Mouse (Mus musculus) frontal cortex, adult (tissue): ENCODE measurements at regions not wholly inside any gene's neighbourhood (a gene's known extent, or its start where the extent isn't known, plus 50 kb on each side); places are given as distances from the start of the nearest gene placed in this dataset.

Source experiments
- ATAC-seq: cut with Nextera tagmentation; 2 replicates; pipeline ENCODE4 v1.9.2; 2017; ENCODE audit warnings: mild to moderate bottlenecking, moderate library complexity, mixed read lengths; ENCODE audit not compliant: low TSS enrichment

DNA sequence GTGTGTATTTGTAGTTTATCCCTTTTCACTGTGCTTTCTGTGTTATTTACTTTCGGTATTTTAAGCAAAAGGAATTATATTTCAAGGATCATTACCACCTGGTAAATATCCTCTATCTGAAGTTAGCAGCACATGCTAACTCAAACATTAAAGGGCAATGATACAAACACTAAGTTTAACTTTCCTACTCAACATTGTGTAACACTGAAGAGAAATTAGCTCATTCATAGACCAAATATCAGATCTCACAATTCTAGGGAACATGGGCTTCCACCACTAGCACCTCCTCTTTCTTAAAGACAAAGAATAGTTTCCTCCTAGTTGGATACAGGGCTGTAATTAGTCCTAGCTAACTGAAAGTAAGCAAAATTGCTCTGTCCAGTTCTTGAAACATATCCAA lies 377.4 kb downstream of the Kcnj2 start:
- no peak for ATAC-seq

DNA sequence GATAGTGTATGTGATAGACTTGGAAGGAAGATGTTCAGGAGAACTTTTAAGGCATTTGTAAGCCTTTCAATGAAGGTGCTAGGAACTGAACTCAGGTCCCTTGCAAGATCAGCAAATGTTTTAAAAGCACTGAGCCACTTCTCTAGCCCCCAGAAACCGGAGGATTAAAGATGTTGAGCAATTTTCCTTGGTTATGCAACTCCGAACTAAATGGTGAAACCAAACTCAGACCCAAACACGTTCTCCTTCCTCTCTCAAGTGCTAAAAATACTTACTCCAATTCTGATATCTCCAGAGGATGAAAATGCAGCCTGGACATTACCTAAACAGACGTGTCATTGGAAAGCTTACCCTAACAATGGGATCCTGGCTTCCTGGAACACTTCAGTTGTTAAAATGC lies 378.8 kb downstream of the Kcnj2 start:
- no peak for ATAC-seq

- peak; percentile 27; the same call in 1 of the 2 replicates for ATAC-seq
Observed at GRCm38 (mm10) chr11:111445764-111446163, 379.8 kb downstream of the Kcnj2 start.

- ATAC-seq: no peak
Observed at GRCm38 (mm10) chr11:111450811-111451494, 385.0 kb downstream of the Kcnj2 start.

GRCm38 (mm10) chr11:111460046-111460445 lies 394.1 kb downstream of the Kcnj2 start:
- no peak for ATAC-seq

GRCm38 (mm10) chr11:111484981-111485380 lies 419.0 kb downstream of the Kcnj2 start:
- ATAC-seq: no peak

DNA sequence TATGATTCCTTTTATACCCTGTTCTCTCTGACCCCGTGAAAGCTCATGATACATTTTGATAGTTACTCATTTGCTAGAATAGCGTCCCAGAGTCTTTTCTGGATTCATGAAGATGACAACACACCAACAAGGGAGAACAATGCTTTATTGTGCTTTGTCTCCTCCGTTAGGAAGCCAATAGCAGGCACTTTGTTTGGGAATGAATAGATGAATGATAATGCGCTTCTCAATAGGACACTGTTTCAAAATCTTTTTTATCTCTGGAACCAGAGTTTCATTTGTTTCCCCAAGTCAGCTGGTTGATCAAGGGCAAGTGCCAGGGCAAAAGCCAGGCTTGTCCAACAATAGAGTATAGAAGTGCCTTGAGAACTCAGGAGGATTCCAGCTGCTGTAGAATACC lies 446.5 kb downstream of the Kcnj2 start:
- peak; percentile 34; the same call in 1 of the 2 replicates for ATAC-seq

DNA sequence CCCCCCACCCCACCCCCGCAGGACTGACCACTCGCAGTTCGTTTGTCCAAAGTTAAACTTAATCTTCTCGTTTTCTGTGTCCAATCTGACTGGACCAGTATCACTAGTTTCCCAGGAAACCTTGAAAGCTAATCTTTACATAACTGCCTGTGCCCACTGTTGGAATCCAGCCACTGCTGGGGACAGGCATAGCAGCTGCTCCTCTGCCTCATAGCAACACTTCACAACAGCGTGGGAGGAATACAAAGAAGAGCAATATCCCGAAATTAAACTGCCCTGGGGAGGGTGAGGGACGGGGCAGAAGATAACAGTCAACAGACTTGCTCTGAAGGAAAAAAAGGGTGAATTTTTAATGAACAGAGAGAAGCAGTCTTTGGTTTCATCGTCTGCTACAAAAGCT lies 456.8 kb downstream of the Kcnj2 start:
- ATAC-seq: peak; percentile 90

DNA sequence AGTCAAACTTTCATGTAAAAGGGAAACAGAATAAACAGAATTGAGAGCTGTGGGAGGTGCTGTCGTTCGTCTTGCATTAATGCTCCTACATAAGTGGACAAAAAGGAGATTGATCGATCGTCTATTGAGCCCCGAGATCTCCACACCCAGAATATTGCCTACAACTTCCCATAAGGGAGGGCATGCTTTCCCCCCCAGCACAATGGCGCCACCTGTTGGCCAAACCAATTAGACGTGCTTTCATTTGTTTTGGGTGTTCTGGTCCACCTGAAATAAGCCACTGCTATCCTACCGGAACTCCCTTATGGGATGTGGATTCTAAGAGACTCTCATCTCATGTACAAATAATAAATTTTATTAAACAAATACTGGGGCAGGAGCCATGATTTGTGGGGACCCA lies 457.5 kb downstream of the Kcnj2 start:
- peak; percentile 78 for ATAC-seq

GRCm38 (mm10) chr11:111526010-111526742 lies 460.2 kb downstream of the Kcnj2 start:
- no peak for ATAC-seq

- ATAC-seq: peak; percentile 85
Observed at GRCm38 (mm10) chr11:111529591-111529990, 463.6 kb downstream of the Kcnj2 start.

DNA sequence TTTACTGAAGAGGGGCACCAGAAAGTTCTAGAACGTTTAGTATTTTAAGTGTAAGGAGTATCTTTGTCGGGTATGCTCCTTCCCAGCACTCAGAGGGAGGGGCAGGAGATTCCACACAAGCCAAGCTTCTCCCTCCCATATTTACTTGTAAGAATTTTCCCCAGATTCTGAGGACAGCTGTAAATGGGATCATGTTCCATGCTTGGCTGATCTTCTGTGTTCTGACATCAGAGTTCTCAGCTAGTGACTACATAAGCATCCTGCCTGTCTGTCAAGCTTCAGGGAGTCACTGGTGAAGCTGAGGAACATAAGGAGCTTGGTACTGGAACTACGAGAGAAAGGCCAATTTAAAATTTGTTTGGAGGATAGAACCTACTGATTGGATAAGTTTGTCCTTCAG lies 464.9 kb downstream of the Kcnj2 start:
- ATAC-seq: no peak

GRCm38 (mm10) chr11:111532457-111532856 lies 466.5 kb downstream of the Kcnj2 start:
- ATAC-seq: no peak

DNA sequence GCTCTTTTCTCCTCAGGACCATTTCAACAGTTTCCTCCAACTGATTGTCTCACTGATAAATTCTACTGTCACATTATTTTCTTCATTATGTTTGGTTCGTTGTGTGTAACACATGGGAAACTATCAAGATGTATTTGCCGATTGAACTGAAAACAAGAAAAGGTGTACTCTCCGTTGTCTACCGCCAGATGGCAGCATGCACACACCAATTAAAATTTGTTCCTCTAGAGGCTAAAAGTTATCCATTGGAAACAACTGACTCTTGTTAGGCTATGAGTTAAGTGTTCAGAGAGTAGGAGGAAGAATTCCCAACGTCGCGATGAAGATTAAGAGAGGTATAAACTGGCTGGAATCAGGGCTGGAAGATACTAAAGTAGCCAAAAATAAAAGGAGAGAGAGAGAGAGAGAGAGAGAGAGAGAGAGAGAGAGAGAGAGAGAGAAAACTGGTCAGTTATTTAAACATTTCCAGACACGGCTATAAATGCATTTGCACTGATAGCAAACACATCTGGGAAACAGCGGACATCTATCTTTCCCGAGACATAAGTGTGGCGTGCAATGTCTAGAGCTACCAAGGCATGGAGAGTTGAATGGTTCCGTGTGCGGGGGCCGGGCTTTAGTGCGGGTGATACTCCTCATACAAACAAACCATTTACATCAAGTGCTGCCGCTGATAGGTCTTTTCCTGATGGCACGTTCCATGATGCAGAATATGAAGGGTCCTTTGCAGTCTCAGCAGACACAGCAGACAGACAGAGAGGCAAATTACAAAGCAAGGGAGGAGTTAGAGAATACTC lies 470.3 kb downstream of the Kcnj2 start:
- peak; percentile 72 for ATAC-seq

DNA sequence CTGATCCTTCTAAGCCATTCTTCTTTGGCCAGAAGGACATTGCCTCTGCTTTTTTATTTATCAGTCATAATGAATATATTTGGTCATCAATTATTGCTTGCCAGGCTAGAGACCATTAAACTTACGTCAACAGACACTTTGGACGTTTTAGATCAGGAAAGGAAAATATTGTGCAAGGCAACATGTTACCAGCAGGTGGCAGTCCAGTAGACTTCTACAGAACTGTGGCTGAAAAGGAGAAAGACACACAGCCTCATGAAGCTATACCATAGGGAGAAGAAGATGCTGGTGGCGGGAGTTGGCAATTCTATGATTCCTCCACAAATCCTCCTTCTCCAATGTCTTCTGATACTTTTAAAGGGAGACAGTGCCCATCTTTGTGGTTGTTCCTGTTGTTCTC lies 471.7 kb downstream of the Kcnj2 start:
- ATAC-seq: peak; percentile 73

DNA sequence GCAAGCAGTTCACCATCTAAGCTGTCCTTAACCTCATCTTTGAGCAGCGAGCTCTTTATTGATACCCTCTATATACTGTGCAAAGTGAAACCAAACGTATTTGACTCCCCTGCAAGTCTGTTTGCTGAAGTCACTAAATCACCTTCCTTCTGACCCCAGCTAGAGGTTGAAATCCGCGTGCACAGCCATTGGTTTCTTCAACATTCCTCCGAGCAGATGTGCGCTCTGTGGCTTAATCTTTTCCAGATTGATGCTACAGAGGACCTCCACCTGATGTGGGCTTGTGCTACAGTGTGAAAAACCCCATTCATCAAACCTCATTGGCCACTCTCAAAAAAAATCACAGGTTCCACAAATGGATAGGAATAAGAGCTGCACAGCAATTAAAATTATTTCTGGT lies 474.0 kb downstream of the Kcnj2 start:
- no peak for ATAC-seq

GRCm38 (mm10) chr11:111545291-111545690 lies 479.3 kb downstream of the Kcnj2 start:
- ATAC-seq: no peak

DNA sequence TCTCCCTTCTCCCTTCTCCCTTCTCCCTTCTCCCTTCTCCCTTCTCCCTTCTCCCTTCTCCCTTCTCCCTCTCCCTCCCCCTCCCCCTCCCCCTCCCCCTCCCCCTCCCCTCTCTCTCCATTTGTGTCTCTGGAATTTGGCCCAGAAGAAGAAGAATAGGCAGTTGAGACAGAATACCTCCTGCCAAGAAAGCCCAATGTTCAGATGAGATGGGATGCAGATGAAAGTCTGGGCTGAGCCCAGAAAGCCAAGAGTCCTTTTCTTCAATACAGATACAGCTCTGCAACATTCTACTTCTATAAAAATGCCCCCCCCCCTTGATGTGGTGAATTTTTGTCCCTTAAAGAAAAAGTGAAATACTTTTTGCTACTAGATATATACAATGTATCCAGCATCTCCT lies 489.2 kb downstream of the Kcnj2 start:
- no peak for ATAC-seq

DNA sequence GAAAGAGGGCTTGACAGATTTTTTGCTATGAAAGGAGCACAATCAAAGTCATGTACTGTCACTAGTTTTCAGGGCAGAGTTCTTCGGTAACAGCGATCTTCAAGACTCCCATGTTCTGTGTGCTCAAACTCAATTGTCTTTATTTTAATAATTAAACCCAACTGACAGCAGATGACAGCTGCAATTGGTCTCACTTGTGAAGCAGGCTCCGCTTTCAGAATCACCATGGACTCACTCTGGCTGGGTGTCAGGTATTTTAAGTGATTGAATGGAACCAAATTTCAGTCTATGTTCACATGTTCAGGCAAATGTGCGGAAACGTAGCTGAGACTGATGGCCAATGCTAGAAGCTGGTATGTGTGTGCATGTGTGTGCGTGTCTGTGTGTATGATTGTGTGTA lies 489.7 kb downstream of the Kcnj2 start:
- no peak for ATAC-seq

DNA sequence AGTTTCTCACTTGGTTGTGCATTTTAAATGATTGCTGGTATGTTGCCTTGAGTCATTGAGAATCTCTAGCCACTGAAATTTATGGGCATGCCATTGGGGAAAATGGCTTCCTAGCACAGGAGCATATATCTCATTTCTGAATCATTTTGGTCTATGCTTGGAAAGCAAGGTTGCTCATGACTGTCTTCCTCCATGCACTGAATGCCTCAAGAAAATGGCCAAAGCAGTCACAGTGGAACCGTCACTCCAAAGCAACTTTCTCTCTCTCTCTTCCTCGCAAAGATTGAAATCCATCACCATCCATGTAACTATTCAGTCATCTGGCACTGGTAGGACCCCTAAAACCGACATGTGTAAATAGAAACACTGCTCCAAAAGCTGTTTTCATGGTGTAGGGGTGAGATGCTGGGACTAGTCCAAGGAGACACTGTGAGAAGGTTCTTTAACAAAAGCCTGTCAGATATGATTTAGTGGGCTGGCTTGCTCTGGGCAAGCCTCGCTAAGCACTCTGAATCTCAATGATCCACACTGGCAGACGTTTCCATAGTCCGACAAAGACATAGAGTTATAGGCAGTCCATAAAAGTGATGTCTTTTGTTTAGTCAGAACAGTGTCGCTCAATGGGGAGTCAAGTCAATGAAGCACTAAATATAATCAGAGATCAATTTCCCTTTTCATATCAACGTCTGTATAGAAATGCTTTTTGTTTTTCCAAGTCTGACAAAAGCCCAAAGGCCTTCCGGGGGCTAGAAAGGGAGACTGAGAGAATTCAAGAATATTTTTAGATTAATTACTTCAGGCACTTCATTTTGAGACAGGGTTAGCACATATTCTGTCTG lies 492.6 kb downstream of the Kcnj2 start:
- ATAC-seq: no peak

- no peak for ATAC-seq
Observed at GRCm38 (mm10) chr11:111563171-111563570, 497.2 kb downstream of the Kcnj2 start.

- ATAC-seq: no peak
Observed at GRCm38 (mm10) chr11:111568041-111568440, 502.1 kb downstream of the Kcnj2 start.
